Comparison of ENCODE assay signal across 13 mouse cellular contexts in the genomic region with DNA sequence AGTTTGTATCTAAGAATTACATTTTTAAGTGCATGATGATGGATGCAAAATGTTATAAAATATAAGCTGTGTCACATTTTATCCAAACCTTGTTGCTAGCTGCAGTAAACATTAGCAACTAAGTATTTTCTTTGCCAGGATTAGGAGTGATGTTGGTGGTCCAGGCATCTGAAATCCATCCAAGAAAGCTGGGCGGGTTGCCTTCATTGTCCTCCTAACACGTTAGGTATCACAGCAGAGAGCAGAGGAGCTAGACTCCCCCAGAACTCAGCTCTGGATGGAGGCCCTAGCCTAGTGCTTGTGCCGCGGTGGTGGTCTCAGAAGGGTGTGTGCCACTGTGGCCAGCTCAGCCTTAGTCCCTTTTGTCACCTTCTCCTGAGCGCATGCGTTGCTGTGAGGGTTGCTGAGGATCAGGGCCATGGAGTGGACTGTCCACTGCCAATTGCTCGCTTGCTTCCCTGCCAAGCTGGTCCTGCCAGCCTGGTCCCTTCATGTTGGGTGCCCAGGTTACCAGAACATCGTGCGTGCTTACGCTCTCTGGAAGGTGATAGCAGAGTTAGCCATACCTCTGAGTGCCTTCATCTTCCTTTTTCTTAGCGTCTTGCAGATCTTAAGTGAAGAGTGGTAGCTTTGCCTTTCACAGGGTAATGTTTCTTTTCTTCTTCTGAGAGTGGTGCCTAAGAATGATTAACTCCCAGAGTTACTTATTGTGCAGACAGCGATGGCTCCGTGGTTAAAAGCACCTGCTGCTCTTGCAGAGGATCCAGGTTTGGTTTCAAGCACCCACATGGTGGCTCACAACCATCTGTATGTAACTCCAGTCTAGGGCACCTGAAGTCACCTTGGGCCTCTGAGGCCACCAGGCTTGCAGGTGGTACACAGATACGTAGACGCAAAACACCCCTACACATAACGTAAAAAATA. TPM values are rescaled to one million over a fixed set of nuclear protein-coding genes. Genes with fewer than 3 reads are reported as not detected.
DNase-seq lines count a peak whose midpoint lies in the region; ATAC-seq lines count a peak whose summit lies in the region.
"Had no signal": no experiment of that assay in that cellular context is flagged by ENCODE, and none has a peak within 500 bp of the region (broad histone marks: within the 10 kb centered on the region; RNA-seq: fewer than 3 reads in every experiment).

No protein-coding gene starts in this region.

- peaks cover 23% of the 10 kb centered on the region for H3K36me3 ChIP-seq in forebrain, embryonic 10.5 days (replicated peaks)
- H3K36me3 ChIP-seq in forebrain, embryonic 12.5 days (replicated peaks) = no peaks in the 10 kb centered on the region; the same call in 1 of the 2 replicates
- no peaks in the 10 kb centered on the region for H3K36me3 ChIP-seq in hindbrain, embryonic 13.5 days
- H3K36me3 ChIP-seq in limb, embryonic 12.5 days = peaks cover 8% of the 10 kb centered on the region; the same call in 1 of the 2 replicates

- peaks cover 84% of the 10 kb centered on the region for H3K4me1 ChIP-seq in forebrain, embryonic 10.5 days
- peaks cover 48% of the 10 kb centered on the region for H3K4me1 ChIP-seq in forebrain, embryonic 12.5 days
- H3K4me1 ChIP-seq in hindbrain, embryonic 13.5 days (replicated peaks) = peaks cover 53% of the 10 kb centered on the region
- H3K4me1 ChIP-seq in limb, embryonic 12.5 days (replicated peaks) = peaks cover 70% of the 10 kb centered on the region

- no peaks in the 10 kb centered on the region for H3K27me3 ChIP-seq in forebrain, embryonic 10.5 days (ENCODE audit: poor library complexity, severe bottlenecking)
- H3K27me3 ChIP-seq in forebrain, embryonic 12.5 days = 0 out of 2 replicates have a peak, but pooled peaks cover 4% of the 10 kb centered on the region
- no peaks in the 10 kb centered on the region for H3K27me3 ChIP-seq in hindbrain, embryonic 13.5 days
- no peaks in the 10 kb centered on the region for H3K27me3 ChIP-seq in limb, embryonic 12.5 days

- no peak overlapping the region for H3K4me2 ChIP-seq in forebrain, embryonic 12.5 days
- H3K4me2 ChIP-seq in hindbrain, embryonic 13.5 days = no peak overlapping the region
- no peak overlapping the region for H3K4me2 ChIP-seq in limb, embryonic 12.5 days

- H3K9me3 ChIP-seq in forebrain, embryonic 10.5 days = no peaks in the 10 kb centered on the region
- H3K9me3 ChIP-seq in forebrain, embryonic 12.5 days = no peaks in the 10 kb centered on the region
- no peaks in the 10 kb centered on the region for H3K9me3 ChIP-seq in hindbrain, embryonic 13.5 days
- no peaks in the 10 kb centered on the region for H3K9me3 ChIP-seq in limb, embryonic 12.5 days

- H3K27ac ChIP-seq in forebrain, embryonic 10.5 days = peak overlapping the region; percentile 30; the same call in 1 of the 2 replicates
- no peak overlapping the region for H3K27ac ChIP-seq in forebrain, embryonic 12.5 days
- H3K27ac ChIP-seq in hindbrain, embryonic 13.5 days = peak overlapping the region; percentile 30; the same call in 1 of the 2 replicates
- H3K27ac ChIP-seq in limb, embryonic 12.5 days = peak overlapping the region; percentile 35; the same call in 1 of the 2 replicates

- no peak overlapping the region for H3K9ac ChIP-seq in forebrain, embryonic 12.5 days
- H3K9ac ChIP-seq in hindbrain, embryonic 13.5 days = no peak overlapping the region
- H3K9ac ChIP-seq in limb, embryonic 12.5 days (replicated peaks) = no peak overlapping the region

- no peak overlapping the region for H3K4me3 ChIP-seq in forebrain, embryonic 10.5 days
- H3K4me3 ChIP-seq in forebrain, embryonic 12.5 days (replicated peaks) = no peak overlapping the region
- H3K4me3 ChIP-seq in hindbrain, embryonic 13.5 days = no peak overlapping the region
- H3K4me3 ChIP-seq in limb, embryonic 12.5 days (replicated peaks) = no peak overlapping the region
- H3K4me3 ChIP-seq: erythroblast, embryonic 14.5 days had no signal

- no peak for ATAC-seq in forebrain, embryonic 12.5 days (ENCODE audit: low FRiP score)
- no peak for ATAC-seq in hindbrain, embryonic 13.5 days (ENCODE audit: low FRiP score)
- no peak for ATAC-seq in limb, embryonic 12.5 days (ENCODE audit: insufficient number of reproducible peaks, insufficient read depth, low FRiP score, low TSS enrichment, low read depth)
- no peak for ATAC-seq in megakaryocyte, adult 5-6 weeks (ENCODE audit: poor library complexity, severe bottlenecking)

- intact Hi-C loops in left cerebral cortex, postnatal 4 days (cut with DNase I) = no loop called here

- no peak for DNase-seq in forebrain, embryonic 10.5 days (ENCODE audit: extremely low spot score, low spot score)
- DNase-seq in left cerebral cortex, postnatal 4 days = peak; percentile 47
- DNase-seq in left cerebral cortex, adult 11 months (ENCODE audit: low spot score) = no peak
- no peak for DNase-seq in frontal cortex, postnatal 36 days (ENCODE audit: low spot score in 2 of 2)
- DNase-seq: adrenal gland, postnatal 36 days; B cell, adult 2 months; cerebellum, adult 9-10 months; lung, postnatal 36 days had no signal

- 87% methylated on average over 16 of the region's 16 CpGs for WGBS in forebrain, embryonic 10.5 days
- 87% methylated on average over 16 of the region's 16 CpGs for WGBS in forebrain, embryonic 12.5 days
- WGBS in hindbrain, embryonic 13.5 days = 78% methylated on average over 16 of the region's 16 CpGs
- WGBS in limb, embryonic 12.5 days = 90% methylated on average over 16 of the region's 16 CpGs

RNA-seq across cellular contexts. Expression of a gene that starts 39.4 kb away (rescaled TPM):
- 19.1 and 21.2 TPM in 2 replicates for polyA plus RNA-seq in forebrain, embryonic 10.5 days (2016; fragmentation: Nextera tagmentation; extraction: Ambion mirVana)
- 27.6 and 29.0 TPM in 2 replicates for polyA plus RNA-seq in forebrain, embryonic 12.5 days (2016; fragmentation: Nextera tagmentation; extraction: Ambion mirVana)
- 10 to 100 TPM; 22.4 to 24.4 TPM for total RNA-seq in left cerebral cortex, postnatal 4 days (2021)
- 11.1 and 12.0 TPM in 2 replicates for polyA plus RNA-seq in hindbrain, embryonic 13.5 days (2015; fragmentation: Nextera tagmentation; extraction: Ambion mirVana)
- polyA plus RNA-seq in limb, embryonic 12.5 days (2016; fragmentation: Nextera tagmentation; extraction: Ambion mirVana) = 35.7 and 41.6 TPM in 2 replicates
- total RNA-seq in megakaryocyte, adult 5-6 weeks (2015) = 92.1 and 97.4 TPM in 2 replicates
- 81.7 and 104 TPM in 2 replicates for total RNA-seq in megakaryocyte, adult 5-6 weeks (2017)
